Mouse (Mus musculus) forebrain, embryonic 11.5 days (tissue): ENCODE results near the gene Ntf3. TPM values are rescaled to one million over a fixed set of nuclear protein-coding genes. Genes with fewer than 3 reads are reported as not detected.
A peak's percentile ranks its signal among the peaks of the same experiment; 100 is the strongest.

Experiments used
- ATAC-seq: fragments of 200-750 bp; cut with Nextera tagmentation; replicated peaks from 2 replicates; pipeline ENCODE4 v1.8.0; 2017; ENCODE audit warnings: moderate TSS enrichment; ENCODE audit not compliant: low FRiP score
- DNase-seq: peaks from one replicate; pipeline ENCODE4 v3.0.0-alpha.2; 2017; ENCODE audit warnings: low spot score
- H3K27ac ChIP-seq: fragments of 300-500 bp; sonication (generic); 2 replicates; pipeline ENCODE4 v1.5.1; 2014; ENCODE audit warnings: low read depth, low read length
- H3K27me3 ChIP-seq: fragments of 300-500 bp; sonication (generic); 2 replicates; pipeline ENCODE4 v1.6.1; 2014; ENCODE audit warnings: mild to moderate bottlenecking, low read length, mixed read lengths; ENCODE audit not compliant: control insufficient read depth, insufficient read depth
- H3K36me3 ChIP-seq: fragments of 300-500 bp; sonication (generic); 2 replicates; pipeline ENCODE4 v1.6.1; 2014; ENCODE audit warnings: mild to moderate bottlenecking, low read length, moderate library complexity, mixed read lengths; ENCODE audit not compliant: control insufficient read depth, insufficient read depth
- H3K4me1 ChIP-seq: fragments of 300-500 bp; sonication (generic); replicated peaks from 2 replicates; pipeline ENCODE4 v1.6.1; 2014; ENCODE audit warnings: low read length, mixed read lengths; ENCODE audit not compliant: control insufficient read depth, insufficient read depth
- H3K4me2 ChIP-seq: fragments of 300-500 bp; sonication (generic); 2 replicates; pipeline ENCODE4 v1.6.1; 2014; ENCODE audit warnings: low read depth, mild to moderate bottlenecking, low read length, moderate library complexity, mixed read lengths; ENCODE audit not compliant: severe bottlenecking
- H3K4me3 ChIP-seq: fragments of 300-500 bp; sonication (generic); 2 replicates; pipeline ENCODE4 v1.5.1; 2014; ENCODE audit warnings: low read depth, low read length
- H3K9ac ChIP-seq: fragments of 300-500 bp; sonication (generic); 2 replicates; pipeline ENCODE4 v1.6.1; 2014; ENCODE audit warnings: low read length
- H3K9me3 ChIP-seq: fragments of 300-500 bp; sonication (generic); 2 replicates; pipeline ENCODE4 v1.6.1; 2016; ENCODE audit warnings: low read length, mixed read lengths; ENCODE audit not compliant: control insufficient read depth
- WGBS: fragments of 180-500 bp; shearing (Covaris S2); extraction: QIAGEN DNeasy Blood & Tissue Kit; methylation state at CpG from one replicate; pipeline ENCODE4 v1.1.7; 2014; 5-methylcytosine and 5-hydroxymethylcytosine counted together
- polyA plus RNA-seq: library from polyadenylated mRNA; unstranded; fragments of >200 nt; fragmentation: Nextera tagmentation; extraction: Ambion mirVana; gene quantifications from 2 replicates; pipeline ENCODE4 v1.2.1, GENCODE M21; 2014

Gene Ntf3
- polyA plus RNA-seq, 1 experiment from 2014 or later = 4.1 TPM

GRCm38 (mm10) chr6:126187400-126187799 lies 20.7 kb upstream of the Ntf3 start:
- H3K4me3 ChIP-seq = no peak overlapping the region
- H3K27ac ChIP-seq = no peak overlapping the region
- H3K9me3 ChIP-seq = no peaks in the 10 kb centered on the region
- DNase-seq (no peak), ATAC-seq (peak; percentile 79)
- WGBS = 35% methylated on average over 8 of the region's 8 CpGs
- H3K36me3 ChIP-seq = no peaks in the 10 kb centered on the region
- H3K4me1 ChIP-seq = no peaks in the 10 kb centered on the region
- no peaks in the 10 kb centered on the region for H3K27me3 ChIP-seq
- no peak overlapping the region for H3K9ac ChIP-seq
- H3K4me2 ChIP-seq = no peak overlapping the region

- WGBS = 65% methylated on average over 1 of the region's 1 CpGs
- H3K36me3 ChIP-seq = no peaks in the 10 kb centered on the region
- no peak overlapping the region for H3K27ac ChIP-seq
- no peak overlapping the region for H3K4me3 ChIP-seq
- H3K9me3 ChIP-seq = no peaks in the 10 kb centered on the region
- H3K27me3 ChIP-seq = no peaks in the 10 kb centered on the region
- no peak overlapping the region for H3K4me2 ChIP-seq
- DNase-seq (no peak), ATAC-seq (no peak)
- H3K9ac ChIP-seq = no peak overlapping the region
- H3K4me1 ChIP-seq = no peaks in the 10 kb centered on the region
Observed at GRCm38 (mm10) chr6:126186116-126186515, 19.4 kb upstream of the Ntf3 start.

- Histone ChIP-seq H3K9ac (no peak overlapping the region), H3K4me1 (no peaks in the 10 kb centered on the region), H3K9me3 (no peaks in the 10 kb centered on the region), H3K4me2 (no peak overlapping the region), H3K27me3 (no peaks in the 10 kb centered on the region; the same call in 1 of the 2 replicates), H3K4me3 (no peak overlapping the region), H3K36me3 (no peaks in the 10 kb centered on the region), H3K27ac (no peak overlapping the region)
- DNase-seq (no peak), ATAC-seq (no peak)
- 84% methylated on average over 1 of the region's 1 CpGs for WGBS
Observed at GRCm38 (mm10) chr6:126172071-126172470, 5.4 kb upstream of the Ntf3 start.

GRCm38 (mm10) chr6:126170772-126171171 lies 4.1 kb upstream of the Ntf3 start:
- Histone ChIP-seq H3K27ac (no peak overlapping the region), H3K9ac (no peak overlapping the region), H3K9me3 (no peaks in the 10 kb centered on the region), H3K4me2 (no peak overlapping the region), H3K36me3 (no peaks in the 10 kb centered on the region), H3K4me3 (no peak overlapping the region), H3K27me3 (peaks cover 9% of the 10 kb centered on the region; the same call in 1 of the 2 replicates), H3K4me1 (peaks cover 6% of the 10 kb centered on the region; the same call in 1 of the 2 replicates)
- ATAC-seq = no peak
- DNase-seq = no peak
- WGBS = 89% methylated on average over 4 of the region's 4 CpGs

GRCm38 (mm10) chr6:126167731-126168130 lies 1.0 kb upstream of the Ntf3 start:
- no peaks in the 10 kb centered on the region for H3K9me3 ChIP-seq
- no peak overlapping the region for H3K27ac ChIP-seq
- no peaks in the 10 kb centered on the region for H3K36me3 ChIP-seq
- peaks cover 17% of the 10 kb centered on the region; the same call in 1 of the 2 replicates for H3K4me1 ChIP-seq
- DNase-seq = no peak
- no peak for ATAC-seq
- WGBS = 19% methylated on average over 3 of the region's 3 CpGs
- peaks cover 32% of the 10 kb centered on the region for H3K27me3 ChIP-seq
- H3K4me3 ChIP-seq = no peak overlapping the region
- no peak overlapping the region for H3K4me2 ChIP-seq
- H3K9ac ChIP-seq = no peak overlapping the region

GRCm38 (mm10) chr6:126167208-126167590 lies 489 bp upstream of the Ntf3 start:
- H3K36me3 ChIP-seq = no peaks in the 10 kb centered on the region
- H3K27me3 ChIP-seq = peaks cover 37% of the 10 kb centered on the region
- H3K27ac ChIP-seq = no peak overlapping the region
- H3K9me3 ChIP-seq = no peaks in the 10 kb centered on the region
- 2% methylated on average over 6 of the region's 6 CpGs for WGBS
- H3K4me3 ChIP-seq = peak overlapping the region; percentile 24; the same call in 1 of the 2 replicates
- peak overlapping the region; percentile 52 for H3K4me2 ChIP-seq
- H3K4me1 ChIP-seq = peaks cover 21% of the 10 kb centered on the region; the same call in 1 of the 2 replicates
- no peak for DNase-seq
- ATAC-seq = no peak
- no peak overlapping the region for H3K9ac ChIP-seq

GRCm38 (mm10) chr6:126165591-126166155 lies 1.0 kb downstream of the Ntf3 start:
- Histone ChIP-seq H3K36me3 (no peaks in the 10 kb centered on the region), H3K9ac (no peak overlapping the region), H3K4me3 (no peak overlapping the region), H3K4me1 (peaks cover 21% of the 10 kb centered on the region; the same call in 1 of the 2 replicates), H3K9me3 (no peaks in the 10 kb centered on the region), H3K4me2 (peak overlapping the region; percentile 21; the same call in 1 of the 2 replicates), H3K27me3 (peaks cover 49% of the 10 kb centered on the region), H3K27ac (no peak overlapping the region)
- DNase-seq (no peak), ATAC-seq (no peak)
- 2% methylated on average over 17 of the region's 17 CpGs for WGBS

GRCm38 (mm10) chr6:126164781-126165180 lies 1.9 kb downstream of the Ntf3 start:
- H3K27ac ChIP-seq = no peak overlapping the region
- no peaks in the 10 kb centered on the region for H3K36me3 ChIP-seq
- ATAC-seq = no peak; the same call in 1 of the 2 replicates
- peaks cover 21% of the 10 kb centered on the region; the same call in 1 of the 2 replicates for H3K4me1 ChIP-seq
- H3K9me3 ChIP-seq = no peaks in the 10 kb centered on the region
- 1% methylated on average over 27 of the region's 27 CpGs for WGBS
- peak overlapping the region; percentile 35 for H3K4me3 ChIP-seq
- 0 out of 2 replicates have a peak overlapping the region, but pooled peaks have one; percentile 29 for H3K9ac ChIP-seq
- H3K4me2 ChIP-seq = peak overlapping the region; percentile 72
- H3K27me3 ChIP-seq = peaks cover 53% of the 10 kb centered on the region
- DNase-seq = peak; percentile 79
